Mouse (Mus musculus) liver, adult (tissue): ENCODE measurements at regions not wholly inside any gene's neighbourhood (a gene's known extent, or its start where the extent isn't known, plus 50 kb on each side); places are given as distances from the start of the nearest gene placed in this dataset.

Source experiments
- GATA4 ChIP-seq: IDR thresholded peaks from 2 replicates; pipeline ENCODE4 v1.6.1; 2014; ENCODE audit warnings: mild to moderate bottlenecking, low read length; ENCODE audit not compliant: insufficient replicate concordance

DNA sequence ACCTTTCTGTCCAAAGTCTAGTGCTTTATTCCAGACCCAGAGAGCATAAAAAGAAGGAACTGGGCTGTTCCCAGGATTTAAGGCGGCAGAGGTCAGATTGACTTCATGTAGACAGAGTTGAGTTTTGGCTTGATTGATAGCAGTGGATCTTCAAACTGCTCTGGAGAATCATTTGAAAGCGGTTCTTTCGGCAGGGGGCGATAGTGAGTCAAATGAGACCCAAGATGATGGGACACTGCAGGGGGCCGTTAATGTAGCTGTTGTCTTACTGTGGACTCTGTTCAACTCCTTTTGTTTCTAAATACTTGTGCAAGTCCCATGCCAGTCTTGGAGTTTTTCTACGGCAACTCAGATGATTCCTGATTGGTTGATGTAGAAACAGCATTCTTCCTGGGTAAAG is 251.4 kb upstream of the Sstr1 start:
- no peak for TF ChIP-seq GATA4

DNA sequence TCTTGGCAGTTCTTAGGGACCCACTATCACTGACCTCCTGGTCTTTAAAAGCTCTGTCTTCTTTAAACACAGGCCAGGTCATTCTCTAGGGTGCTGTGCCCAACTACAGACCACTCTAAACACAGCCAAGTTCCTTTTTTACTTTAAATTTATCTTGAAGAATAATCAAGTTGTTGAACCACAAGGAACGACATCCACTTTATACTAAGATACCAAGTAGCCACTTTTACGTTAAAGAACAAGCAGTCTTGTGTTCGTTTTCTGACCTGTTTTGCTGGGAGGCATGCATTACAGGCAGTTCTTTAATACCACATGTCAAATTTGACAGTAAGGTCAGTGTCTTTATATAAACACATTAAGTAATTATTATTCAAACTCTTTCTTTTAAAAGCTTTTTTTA is 242.4 kb upstream of the Sstr1 start:
- no peak for TF ChIP-seq GATA4

GRCm38 (mm10) chr12:57970163-57970562 is 241.4 kb upstream of the Sstr1 start:
- TF ChIP-seq GATA4, result no peak

GRCm38 (mm10) chr12:57972484-57972883 is 239.1 kb upstream of the Sstr1 start:
- TF ChIP-seq GATA4, result no peak
